Mouse (Mus musculus): ENCODE results near the gene Dscam.

- TF ChIP-seq POLR2A (IDR thresholded peaks at IDR 0.05; ENCODE audit: borderline replicate concordance, low read depth, low read length) (no peak), CTCF (IDR thresholded peaks at IDR 0.05; ENCODE audit: low read depth, low read length) (no peak)
Measured at GRCm38 (mm10) chr16:97168030-97168429, 2.5 kb downstream of the Dscam start.
